Mouse (Mus musculus): ENCODE results near the gene Fgfbp3. TPM values are rescaled to one million over a fixed set of nuclear protein-coding genes. Genes with fewer than 3 reads are reported as not detected.

Fgfbp3 gene
- 29.6 and 49.4 TPM in 2 replicates for polyA plus RNA-seq (2012; rRNA removed)

GRCm38 (mm10) chr19:36919466-36919865 lies at the start of gene Fgfbp3:
TSS of gene Fgfbp3 (minus strand) at chr19:36919615.

GRCm38 (mm10) chr19:36925671-36926552 lies 6.5 kb upstream of the Fgfbp3 start, which contains the start of gene Btaf1:
TSS of gene Btaf1 (plus strand) at chr19:36926079.

Other genes with a start within 250 kb of the Fgfbp3 start
- 3.6 and 4.9 TPM in 2 replicates for gene Ppp1r3c, start 183.0 kb downstream of the Fgfbp3 start, polyA plus RNA-seq (2012; rRNA removed)
- 74.3 and 122 TPM in 2 replicates for gene Tnks2, start 85.4 kb downstream of the Fgfbp3 start, polyA plus RNA-seq (2012; rRNA removed)
- gene Btaf1, start 6.5 kb upstream of the Fgfbp3 start, polyA plus RNA-seq (2012; rRNA removed) = 13.9 and 20.0 TPM in 2 replicates